Mouse (Mus musculus) lung, adult 2 months (tissue): ENCODE measurements around the gene Ccdc80. TPM values are rescaled to one million over a fixed set of nuclear protein-coding genes. Genes with fewer than 3 reads are reported as not detected.
A peak's percentile ranks its signal among the peaks of the same experiment; 100 is the strongest.

Source experiments
- DNase-seq: peaks from one replicate; pipeline ENCODE4 v3.0.0; 2022
- H3K4me1 ChIP-seq: fragments of 200-500 bp; 2 replicates; pipeline ENCODE4 v1.6.1; 2011; ENCODE audit warnings: low read length; ENCODE audit not compliant: control insufficient read depth, insufficient read depth
- H3K4me3 ChIP-seq: fragments of 200-500 bp; replicated peaks from 2 replicates; pipeline ENCODE3; 2011; ENCODE audit warnings: low read depth, mild to moderate bottlenecking, control low read depth, low read length; ENCODE audit errors: extremely low read depth
- CTCF ChIP-seq: fragments of 200-500 bp; IDR thresholded peaks from 2 replicates; pipeline ENCODE4 v1.5.1; 2011; ENCODE audit warnings: mild to moderate bottlenecking, low read length, control low read depth; ENCODE audit not compliant: insufficient read depth
- POLR2A ChIP-seq: fragments of 200-500 bp; IDR thresholded peaks from 2 replicates; pipeline ENCODE4 v1.6.1; 2011; ENCODE audit warnings: low read depth, mild to moderate bottlenecking, control low read depth, low read length, borderline replicate concordance; ENCODE audit errors: extremely low read depth
- WGBS: fragments of 180-500 bp; shearing (Covaris S2); methylation state at CpG from one replicate; pipeline ENCODE4 v1.1.7; 2018; 5-methylcytosine and 5-hydroxymethylcytosine counted together
- polyA plus RNA-seq: library from polyadenylated mRNA; depleted of rRNA; stranded (reverse); fragments of >200 nt; gene quantifications from 2 replicates; pipeline ENCODE4 v1.2.3, GENCODE M21; 2012; rRNA removed

Gene Ccdc80
- 19.6 and 20.0 TPM in 2 replicates for polyA plus RNA-seq

DNA sequence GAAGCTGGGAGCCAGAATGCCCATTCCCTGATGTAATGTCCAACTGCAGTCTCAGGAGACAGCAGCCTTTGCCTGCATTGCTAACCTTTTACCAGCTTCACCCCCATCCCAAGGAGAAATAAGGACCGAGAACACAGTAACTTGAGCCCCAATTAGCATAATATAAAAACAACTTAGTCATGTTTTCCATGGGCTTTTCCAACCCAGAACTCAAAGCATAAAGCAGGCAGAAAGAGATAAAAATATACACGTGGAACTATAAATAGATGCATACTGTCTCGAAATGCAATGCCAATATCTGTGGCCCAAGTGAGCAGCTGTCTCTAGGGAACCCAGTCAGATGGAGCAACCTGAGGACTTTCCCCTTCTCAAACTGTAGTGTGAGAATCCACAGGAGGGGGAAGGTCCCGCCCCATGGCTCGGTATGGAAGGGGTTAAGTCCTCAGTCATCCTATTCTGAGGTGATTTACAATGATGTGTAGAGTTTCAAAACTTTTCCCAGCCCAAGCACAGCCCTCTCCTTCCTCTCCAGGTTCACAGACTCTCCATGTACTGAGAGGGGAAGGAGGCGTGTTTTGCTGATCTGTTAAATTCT is at the start of gene Ccdc80:
TSS of gene Ccdc80 (plus strand) at position 266 of the 595 bp plus-strand sequence.
- no peak for DNase-seq
- 14% methylated on average over 6 of the region's 6 CpGs for WGBS
- Histone ChIP-seq H3K4me1 (peaks cover 2% of the 10 kb centered on the region; the same call in 1 of the 2 replicates), H3K4me3 (peak within 1 kb of the TSS; percentile 6)
- no peak for TF ChIP-seq POLR2A

DNA sequence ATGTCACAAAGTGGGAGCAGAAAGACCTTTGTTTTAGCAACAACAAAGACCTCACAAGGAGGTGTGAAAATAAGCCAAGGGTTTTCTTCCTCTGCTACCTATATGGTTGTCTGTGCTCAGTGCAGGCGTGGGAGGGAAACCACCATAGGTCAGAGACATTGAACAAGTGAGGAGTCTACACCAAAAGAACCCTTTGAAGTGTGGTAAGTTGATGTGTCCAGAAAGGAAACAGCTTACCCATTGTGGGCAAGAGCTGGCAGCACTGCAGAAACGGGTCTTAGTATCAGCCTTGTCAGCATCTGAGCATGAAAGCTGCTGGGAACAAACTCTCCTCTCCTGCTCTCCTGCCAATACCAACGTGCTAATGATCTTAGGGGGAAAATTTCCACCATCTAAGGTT is 48.4 kb upstream of the Ccdc80 start:
- no peak for TF ChIP-seq POLR2A
- no peak for TF ChIP-seq CTCF
- Histone ChIP-seq H3K4me3 (no peak overlapping the region), H3K4me1 (no peaks in the 10 kb centered on the region)
- 52% methylated on average over 3 of the region's 3 CpGs for WGBS
- no peak for DNase-seq

DNA sequence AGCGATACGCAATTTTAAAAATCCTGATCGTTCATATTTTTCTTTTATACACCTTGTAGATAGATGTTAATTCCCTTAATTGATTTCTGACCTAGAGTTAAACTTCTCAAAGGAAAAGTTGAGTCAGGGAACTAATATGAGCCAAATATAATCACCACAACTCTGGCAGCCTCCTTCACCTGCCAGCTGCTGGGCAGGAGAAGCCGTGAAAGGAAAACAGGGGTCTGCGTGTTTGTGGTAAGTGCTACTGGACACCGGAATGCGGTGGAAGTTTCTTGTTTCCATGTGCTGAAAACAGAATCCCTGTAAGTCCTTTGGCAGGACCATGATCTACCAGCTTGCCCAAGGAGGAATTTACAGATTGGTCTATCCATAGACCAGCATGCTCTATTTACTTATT is 36.0 kb upstream of the Ccdc80 start:
- no peaks in the 10 kb centered on the region for H3K4me1 ChIP-seq
- no peak for DNase-seq
- no peak overlapping the region for H3K4me3 ChIP-seq
- TF ChIP-seq CTCF (no peak), POLR2A (no peak)
- WGBS, result 92% methylated on average over 7 of the region's 7 CpGs

DNA sequence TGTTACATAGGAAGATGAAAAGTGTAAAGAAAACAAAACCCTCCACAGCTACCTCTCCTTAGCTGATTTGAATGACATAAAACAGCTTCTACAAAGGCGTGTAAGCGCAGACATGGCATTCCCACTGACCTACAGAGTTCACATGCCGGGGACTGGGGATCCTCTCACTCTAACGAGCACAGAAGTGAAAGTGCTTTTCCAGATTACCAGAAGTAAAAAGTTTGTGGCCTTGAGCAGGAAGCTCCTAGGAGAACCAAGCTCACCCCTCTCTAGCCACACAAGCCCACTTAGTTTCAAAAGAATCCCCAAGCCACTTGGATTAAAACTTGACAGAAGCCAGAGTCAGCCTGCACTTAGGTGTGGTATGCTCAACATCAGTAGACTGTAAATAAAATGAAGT is 35.3 kb upstream of the Ccdc80 start:
- no peak for TF ChIP-seq CTCF
- no peak for TF ChIP-seq POLR2A
- Histone ChIP-seq H3K4me3 (no peak overlapping the region), H3K4me1 (no peaks in the 10 kb centered on the region)
- DNase-seq, result no peak
- 74% methylated on average over 4 of the region's 4 CpGs for WGBS

DNA sequence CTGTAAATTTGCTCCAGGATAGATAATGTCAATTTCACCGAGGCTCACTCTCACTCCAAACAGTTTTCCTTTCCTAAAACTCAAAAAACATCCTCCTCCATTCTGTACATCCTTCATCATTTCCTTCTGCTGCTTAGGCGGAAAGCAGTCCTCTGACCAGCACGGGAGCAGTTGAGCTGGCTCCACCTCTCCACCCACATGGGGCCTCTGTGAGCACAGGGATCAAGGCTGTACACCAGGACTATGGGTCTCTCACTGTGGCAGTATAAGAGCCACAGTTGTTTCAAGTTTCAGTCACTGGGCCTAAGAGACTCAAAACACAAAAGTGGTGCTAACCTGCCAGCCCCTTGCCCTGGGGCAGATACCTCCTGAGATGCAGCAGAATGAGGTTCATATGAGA is 32.1 kb upstream of the Ccdc80 start:
- TF ChIP-seq POLR2A (no peak), CTCF (no peak)
- WGBS, result 25% methylated on average over 3 of the region's 3 CpGs
- H3K4me1 ChIP-seq, result no peaks in the 10 kb centered on the region
- H3K4me3 ChIP-seq, result no peak overlapping the region
- no peak for DNase-seq

DNA sequence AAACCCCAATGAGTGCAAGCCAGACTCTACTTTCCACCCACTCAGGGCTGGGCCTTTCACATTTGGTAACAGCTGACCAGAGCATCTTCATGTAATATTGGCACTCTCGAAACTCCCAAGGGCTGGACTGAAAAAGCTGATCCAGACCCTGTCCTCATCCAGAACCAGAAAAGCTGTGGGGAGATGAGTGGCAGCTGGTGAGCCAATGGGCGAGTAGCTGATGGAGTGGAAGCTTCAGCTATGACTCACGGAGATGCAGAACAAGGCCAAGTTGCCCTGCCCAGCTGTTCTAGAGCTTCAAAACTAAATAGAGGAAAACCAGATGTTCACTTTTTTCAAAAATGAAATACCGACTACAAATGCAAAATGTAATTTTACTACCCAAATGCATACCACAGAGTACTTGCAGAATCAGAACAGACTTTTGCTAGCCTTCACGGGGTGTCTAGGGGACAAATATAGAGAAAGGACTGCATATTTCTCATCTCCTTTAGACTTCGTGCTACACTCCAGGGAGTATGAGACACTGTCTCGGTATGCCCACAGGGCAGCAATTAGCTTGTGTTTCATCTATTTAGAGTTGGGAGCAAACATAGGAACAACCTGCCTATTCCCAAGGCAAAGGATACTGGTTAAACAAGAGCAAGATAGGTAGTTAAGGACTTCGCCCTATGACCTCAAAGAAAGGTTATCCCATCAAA is 22.7 kb upstream of the Ccdc80 start:
- 65% methylated on average over 8 of the region's 8 CpGs for WGBS
- DNase-seq, result peak; percentile 31
- TF ChIP-seq CTCF, result no peak
- TF ChIP-seq POLR2A, result no peak

DNA sequence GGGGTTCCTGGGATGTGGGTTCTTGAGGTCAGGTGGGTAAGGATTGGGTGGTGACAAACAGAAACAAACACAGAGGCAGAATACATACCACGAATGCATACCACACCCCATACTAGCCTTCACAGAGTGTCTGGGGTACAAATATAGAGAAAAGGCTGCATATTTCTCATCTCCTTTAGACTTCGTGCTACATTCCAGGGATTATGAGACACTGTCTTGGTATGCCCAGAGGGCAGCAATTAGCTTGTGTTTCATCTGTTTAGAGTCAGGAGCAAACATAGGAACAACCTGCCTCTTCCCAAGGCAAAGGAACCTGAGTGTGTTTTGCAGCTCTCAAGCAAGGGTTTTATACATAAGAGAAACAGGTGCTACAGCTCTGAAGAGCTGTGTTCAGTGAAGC is 21.8 kb upstream of the Ccdc80 start:
- Histone ChIP-seq H3K4me1 (no peaks in the 10 kb centered on the region), H3K4me3 (no peak overlapping the region)
- WGBS, result 66% methylated on average over 2 of the region's 2 CpGs
- TF ChIP-seq CTCF (no peak), POLR2A (no peak)
- DNase-seq, result no peak

More for the DNA sequence above, 22.7 kb upstream of the Ccdc80 start:
- Histone ChIP-seq H3K4me3 (no peak overlapping the region), H3K4me1 (no peaks in the 10 kb centered on the region)

DNA sequence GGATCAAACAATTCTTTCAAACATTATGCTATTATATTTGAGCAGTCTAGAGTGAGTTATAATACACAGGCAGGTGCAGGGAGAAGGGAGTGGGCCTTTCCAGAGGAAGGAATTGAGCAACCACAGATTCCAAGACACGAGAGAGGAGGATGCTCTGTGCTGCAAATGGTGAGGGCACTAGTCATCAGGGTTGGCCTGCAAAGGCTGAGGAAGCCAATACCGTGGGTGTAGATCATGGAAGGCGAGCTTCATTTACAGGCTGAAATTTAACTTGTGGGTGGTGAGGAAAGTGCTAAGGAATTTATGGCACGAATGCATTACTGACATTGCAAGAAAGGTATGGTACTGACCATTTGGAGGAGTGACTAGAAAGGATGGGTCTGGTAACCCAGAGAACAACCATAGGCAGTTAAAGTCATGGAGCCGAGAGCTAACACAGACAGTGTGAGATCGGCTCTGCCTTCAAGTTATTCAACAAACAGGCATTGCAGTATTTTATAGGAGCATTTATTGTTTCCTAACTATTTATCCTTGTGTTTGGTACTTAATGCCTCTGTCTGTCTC is 15.6 kb upstream of the Ccdc80 start:
- WGBS, result 78% methylated on average over 6 of the region's 6 CpGs
- DNase-seq, result no peak
- H3K4me1 ChIP-seq, result no peaks in the 10 kb centered on the region
- no peak overlapping the region for H3K4me3 ChIP-seq
- TF ChIP-seq POLR2A, result no peak
- no peak for TF ChIP-seq CTCF

DNA sequence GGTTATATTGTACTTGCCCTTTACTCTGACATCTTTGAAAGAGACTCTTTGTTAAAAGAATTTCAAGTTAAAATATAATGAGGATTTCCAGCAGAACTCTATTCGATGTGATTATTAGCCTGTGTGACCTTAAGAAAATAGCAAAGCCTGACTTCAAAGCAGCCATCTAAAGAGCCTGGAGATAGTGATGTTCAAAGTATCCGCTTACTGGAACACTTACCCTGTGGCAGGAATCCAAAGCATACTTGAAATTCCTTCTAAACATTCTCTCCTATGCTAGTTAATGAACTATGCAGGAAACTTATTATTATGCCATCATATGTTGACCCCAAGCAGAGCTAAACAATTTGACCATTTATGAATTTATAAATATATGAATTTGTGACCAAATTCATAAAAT is 13.9 kb upstream of the Ccdc80 start:
- no peak for TF ChIP-seq POLR2A
- TF ChIP-seq CTCF, result no peak
- 43% methylated on average over 2 of the region's 2 CpGs for WGBS
- DNase-seq, result no peak
- H3K4me3 ChIP-seq, result no peak overlapping the region
- H3K4me1 ChIP-seq, result no peaks in the 10 kb centered on the region

DNA sequence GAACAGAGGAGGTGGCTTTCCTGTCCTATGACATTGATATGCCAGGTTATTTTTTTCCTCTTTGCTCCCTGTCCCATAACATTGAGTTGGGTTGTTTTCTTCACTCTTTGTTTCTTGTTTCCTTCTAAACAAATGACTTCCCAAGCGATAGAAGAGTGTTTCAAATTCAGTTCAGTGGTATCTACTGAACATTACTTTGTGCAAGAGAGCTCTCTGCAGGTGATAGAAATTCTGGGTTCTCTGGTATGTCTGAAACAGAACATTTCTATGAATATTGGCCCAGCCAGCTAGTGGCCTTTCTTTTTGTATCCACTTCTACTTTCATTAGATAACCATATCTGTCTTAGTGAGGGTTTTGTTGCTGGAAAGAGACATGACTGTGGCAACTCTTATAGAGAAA is 4.4 kb upstream of the Ccdc80 start:
- TF ChIP-seq POLR2A (no peak), CTCF (no peak)
- H3K4me1 ChIP-seq, result no peaks in the 10 kb centered on the region; the same call in 1 of the 2 replicates
- 56% methylated on average over 1 of the region's 1 CpGs for WGBS
- H3K4me3 ChIP-seq, result no peak overlapping the region
- no peak for DNase-seq
